Mouse (Mus musculus): Measurements from ENCODE around the gene Gm47959.

DNA sequence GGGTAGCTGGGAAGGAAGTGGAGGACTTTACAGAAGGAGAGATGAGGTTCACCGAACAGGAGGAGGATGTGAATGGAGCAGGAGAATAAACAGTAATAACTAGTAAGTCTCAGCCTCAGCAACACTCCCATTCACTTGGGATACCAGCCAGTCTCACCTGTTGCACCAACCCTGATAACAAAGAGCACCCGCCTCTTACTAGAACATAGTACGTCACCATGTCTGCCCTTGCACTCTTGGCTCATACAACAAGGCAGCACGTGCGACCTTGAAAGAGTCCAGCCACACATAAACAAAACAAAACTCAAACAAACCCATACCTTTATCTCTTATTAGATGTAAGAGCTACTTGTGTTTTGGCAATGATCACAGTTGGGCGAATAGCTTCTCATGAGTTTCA is 32.2 kb downstream of the Gm47959 start:
- TF ChIP-seq POLR2A (IDR thresholded peaks at IDR 0.05; ENCODE audit: insufficient read depth, low read depth, low read length) (no peak), CTCF (IDR thresholded peaks at IDR 0.05; ENCODE audit: insufficient read depth, low read depth, low read length) (no peak)

Data from olfactory bulb, adult 2 months (tissue).